Mouse (Mus musculus) forelimb bud, embryonic 11.5 days (tissue): ENCODE measurements around the gene Cyp2g1.
A peak's percentile ranks its signal among the peaks of the same experiment; 100 is the strongest.
"Not testable (repeated sequence)": the region's sequence is repeated elsewhere in the genome, so short reads cannot be mapped to it uniquely, and the experiment has no call there.

Experiments
- DNase-seq: peaks from one replicate; pipeline ENCODE4 v3.0.0-alpha.2; 2012; ENCODE audit warnings: low read depth, low spot score

The Cyp2g1 gene

DNA sequence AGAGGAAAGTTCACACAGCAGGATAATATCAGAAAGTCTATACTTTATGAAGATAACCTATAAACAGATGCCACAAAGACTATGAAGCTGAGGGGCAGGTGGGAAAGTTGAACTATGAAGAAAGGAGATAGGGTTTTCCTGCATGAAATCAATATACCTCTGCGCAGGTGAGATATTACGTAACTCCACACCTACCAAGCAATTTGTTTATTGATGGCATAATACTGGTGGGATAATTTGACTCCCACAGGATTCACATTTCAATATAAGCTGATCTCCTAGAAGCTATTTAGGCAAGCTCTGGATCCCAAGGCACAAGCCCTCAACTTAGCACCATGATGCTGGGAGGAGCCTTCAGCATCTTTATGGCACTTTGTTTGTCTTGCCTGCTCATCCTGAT lies at the start of gene Cyp2g1:
Gene Cyp2g1 (plus strand): TSS at position 301 of the 400 bp plus-strand sequence.
- DNase-seq: no peak

DNA sequence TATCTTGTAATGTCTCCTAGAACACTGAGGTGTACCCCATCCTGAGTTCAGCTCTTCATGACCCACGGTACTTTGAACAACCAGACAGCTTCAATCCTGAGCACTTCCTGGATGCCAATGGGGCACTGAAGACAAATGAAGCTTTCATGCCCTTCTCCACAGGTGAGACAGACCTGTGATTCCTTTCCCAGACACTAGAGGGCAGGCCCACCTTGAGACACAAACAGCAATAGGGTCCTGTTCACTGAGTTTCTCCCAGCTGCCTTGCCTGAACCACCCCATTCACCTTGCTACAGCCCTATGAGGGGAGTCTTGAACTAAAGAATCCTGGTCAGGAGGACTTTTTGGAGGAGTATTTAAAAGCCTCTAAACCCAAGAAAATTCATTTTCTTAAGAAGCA lies 41.6 kb upstream of the Cyp2g1 start:
- DNase-seq: no peak

DNA sequence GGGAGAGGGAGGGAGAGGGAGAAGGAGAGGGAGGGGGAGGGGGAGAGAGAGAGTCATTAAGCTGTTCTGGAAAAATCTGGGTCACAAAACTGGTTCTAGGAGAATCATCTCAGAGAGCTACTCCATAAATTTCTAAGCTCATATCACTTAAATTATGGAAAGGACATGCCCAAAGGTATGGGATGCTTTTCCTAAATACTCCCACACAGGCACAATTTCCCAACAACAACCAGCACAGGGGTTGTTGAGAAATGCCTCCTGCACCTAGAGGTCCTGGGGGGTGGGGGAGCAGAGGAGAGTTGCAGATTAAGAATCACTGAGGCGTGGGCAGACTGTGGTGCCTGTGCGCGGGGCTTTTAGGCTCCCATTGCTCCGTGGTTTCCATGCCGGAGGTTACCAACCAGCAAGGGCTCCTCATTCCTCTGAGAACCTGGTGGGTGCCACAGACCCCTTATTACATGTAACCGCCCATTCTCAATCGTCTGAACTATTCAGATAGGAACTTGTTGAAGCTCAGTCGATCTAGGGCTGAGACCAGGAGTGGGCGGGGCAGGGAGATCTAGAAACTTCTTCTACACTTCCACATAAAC lies 38.7 kb upstream of the Cyp2g1 start:
- no peak for DNase-seq

DNA sequence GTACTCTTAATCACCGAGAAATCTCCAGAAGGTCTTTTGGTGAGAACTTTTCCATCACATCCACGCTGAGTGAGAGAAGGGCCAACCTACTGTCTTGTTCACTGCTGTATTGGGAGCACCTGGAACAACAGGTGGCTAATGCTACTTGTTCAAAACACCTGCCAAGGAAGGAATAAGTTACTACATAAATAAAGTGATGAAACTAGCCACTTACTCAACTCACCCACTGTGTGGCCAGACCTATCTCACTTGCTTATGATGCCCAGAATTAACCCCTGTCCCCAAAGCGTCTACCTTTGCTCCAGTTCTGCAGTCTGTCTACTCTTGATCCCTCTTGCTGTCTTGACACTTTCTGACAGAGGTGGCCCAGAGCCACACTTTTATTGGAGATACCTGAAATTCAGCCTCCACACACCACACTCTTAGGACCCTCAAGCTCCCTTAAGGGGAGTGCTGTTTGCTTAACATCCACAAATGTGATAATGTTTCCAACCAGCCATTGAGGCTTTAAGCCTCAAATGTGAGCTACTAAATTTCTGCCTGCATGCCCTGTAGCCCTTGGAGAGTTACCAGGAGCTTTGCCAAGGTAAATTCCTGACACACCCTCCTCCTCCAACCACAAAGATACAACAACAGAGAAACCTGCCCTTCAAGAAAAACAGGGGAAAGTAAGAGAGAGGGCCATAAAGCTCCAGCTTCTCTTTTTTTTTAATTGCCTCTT lies 35.7 kb upstream of the Cyp2g1 start:
- no peak for DNase-seq

DNA sequence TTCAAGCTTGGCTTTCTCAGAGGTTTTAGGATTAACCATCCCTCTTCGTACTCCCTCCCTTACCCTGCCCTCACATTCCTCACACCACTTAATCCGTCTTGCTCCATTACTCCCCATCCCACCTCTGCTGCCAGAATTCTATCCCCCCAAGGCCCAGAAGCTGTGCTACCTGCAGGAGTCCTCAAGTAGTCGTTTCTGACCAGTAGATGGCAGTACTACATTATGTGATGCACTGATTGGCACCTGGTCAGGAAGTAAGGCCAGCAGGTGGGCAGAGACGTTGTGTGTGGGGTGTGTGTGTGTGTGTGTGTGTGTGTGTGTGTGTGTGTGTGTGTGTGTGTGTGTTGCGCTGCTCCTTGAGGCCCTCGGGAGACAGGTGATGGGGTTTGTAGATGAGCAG lies 32.8 kb upstream of the Cyp2g1 start:
- no peak for DNase-seq

DNA sequence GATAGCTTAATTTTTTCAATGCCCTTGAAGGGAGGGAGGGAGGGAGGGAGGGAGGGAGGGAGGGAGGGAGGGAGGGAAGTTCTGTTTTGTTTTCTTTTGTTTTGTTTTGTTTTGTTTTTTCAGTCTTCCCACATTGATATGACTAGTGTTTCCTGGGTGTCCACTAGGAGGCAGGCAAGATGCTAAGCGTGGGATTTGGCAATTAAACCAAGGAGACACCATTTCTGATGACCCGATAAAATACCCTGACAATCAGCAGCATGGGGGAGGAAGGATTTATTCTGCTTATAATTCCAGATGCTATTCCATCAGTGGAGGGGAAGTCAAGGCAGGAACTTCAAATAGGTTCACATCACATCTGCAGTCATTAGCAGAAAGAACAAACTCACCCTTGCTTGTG lies 30.9 kb upstream of the Cyp2g1 start:
- no peak for DNase-seq

DNA sequence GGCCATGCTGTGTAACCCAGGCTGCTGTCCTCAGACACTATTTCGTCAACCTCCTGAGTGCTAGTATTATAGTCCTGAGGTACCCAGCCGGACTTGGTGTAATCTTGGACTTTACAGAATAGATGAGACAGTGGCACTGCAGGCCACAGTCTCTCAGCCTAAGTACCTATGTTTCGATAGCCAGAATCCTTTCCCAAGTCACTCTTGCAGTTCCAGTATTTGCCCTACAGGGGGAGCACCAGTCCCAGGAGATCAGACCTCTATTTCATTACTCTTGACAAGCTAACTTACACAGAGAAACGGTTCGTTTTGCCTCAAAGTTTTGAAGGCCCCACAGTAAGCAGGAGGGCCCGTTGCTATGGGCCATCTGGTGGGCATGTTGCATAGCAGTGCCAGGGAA lies 30.2 kb upstream of the Cyp2g1 start:
- peak; percentile 51 for DNase-seq

DNA sequence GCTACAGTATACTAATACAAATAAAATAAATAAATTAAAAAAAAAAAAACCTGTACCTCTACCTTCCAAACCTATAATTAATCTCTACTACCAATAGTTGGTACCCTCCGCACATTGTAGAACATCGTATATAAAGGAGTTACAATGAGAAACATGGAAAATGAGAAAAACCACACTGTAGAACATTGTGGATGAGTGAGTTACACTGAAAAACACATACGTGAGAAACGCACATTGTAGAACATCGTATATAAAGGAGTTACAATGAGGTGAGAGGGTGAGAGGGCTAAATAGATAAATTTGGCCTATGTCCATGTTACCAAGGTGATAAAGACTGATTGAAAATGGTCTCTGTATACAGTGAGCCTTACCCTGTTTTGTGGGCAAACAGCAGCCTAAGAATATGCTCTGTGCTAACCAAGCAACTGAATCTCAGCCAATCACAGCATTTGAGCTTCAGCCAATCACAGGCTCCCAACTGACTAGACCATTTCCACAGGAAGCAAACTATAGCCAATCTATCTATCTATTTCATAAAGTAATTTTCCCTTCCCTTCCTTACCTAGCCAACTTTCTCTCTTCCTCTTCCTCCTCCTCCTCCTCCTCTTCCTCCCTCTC lies 28.8 kb upstream of the Cyp2g1 start:
- DNase-seq: peak; percentile 32

DNA sequence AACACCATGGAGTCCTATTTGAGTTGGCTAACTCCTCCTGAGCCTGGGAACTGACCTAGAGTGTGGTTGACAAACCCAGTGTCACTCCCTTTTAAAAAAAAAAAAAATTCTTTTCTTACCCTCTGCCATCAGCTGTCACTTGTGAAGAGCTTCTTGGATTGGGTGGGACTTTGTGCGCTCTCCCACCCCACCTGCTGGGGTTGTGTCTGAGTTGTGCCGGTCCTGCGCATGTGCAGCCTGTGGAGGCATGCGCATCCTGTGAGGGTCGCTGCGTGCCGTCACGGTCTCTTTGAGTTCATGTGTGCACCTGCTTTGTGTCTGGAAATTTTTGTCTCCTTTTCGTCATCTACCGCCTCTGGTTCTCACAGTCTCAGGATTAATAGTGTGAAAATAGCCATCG lies 28.2 kb upstream of the Cyp2g1 start:
- DNase-seq: no peak

DNA sequence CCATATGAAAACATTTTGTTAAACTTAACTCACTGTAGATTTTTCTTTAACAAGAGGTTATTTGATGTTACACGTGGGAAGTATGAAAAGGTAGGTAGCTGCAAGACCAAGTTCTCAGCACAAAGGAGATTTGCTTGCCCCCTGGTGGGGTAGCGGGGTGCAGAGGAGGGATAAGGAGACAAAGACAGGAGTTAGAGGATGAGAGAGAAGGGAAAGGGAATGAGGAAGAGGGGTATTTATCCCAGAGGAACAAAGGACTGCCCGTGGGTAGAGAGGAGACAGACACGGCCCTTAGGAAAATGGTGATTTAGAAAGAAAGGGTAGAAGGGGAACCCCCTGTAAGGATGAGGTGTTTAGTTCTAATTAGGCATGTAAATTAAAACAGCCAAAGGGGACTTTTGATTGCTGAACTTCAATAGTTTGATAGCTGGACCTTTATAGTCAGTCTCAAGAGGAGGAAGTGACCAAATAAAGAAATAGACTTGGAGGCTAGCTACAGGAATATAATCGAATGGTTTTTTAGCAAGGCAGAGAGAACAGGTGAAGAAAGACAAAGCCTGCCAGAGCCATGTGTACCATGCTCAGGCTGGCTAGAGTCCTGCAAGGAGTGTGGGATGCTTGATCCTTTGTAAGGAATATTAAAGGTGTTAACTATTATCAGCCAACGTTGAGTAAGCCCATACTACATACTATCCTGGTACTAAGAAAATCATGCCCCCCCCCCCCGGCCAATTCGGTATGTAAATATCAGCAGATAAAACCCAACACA lies 27.5 kb upstream of the Cyp2g1 start:
- DNase-seq: no peak

DNA sequence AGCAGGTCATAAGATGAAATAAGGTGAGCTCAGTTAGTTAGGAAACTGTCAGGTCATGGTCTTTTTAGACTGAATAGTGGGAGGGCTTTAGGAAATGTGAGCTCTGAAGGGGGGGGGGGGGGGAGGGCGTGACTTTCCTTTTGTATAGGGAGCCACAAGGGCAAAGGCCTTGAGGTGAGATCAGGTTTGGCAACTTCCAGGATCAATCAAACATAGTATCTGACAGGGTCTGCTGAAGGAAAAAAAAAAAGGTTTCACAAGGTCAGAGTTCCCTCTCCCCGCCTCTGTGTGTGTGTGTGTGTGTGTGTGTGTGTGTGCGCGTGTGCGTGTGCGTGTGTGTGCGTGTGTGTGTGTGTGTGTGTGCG lies 26.9 kb upstream of the Cyp2g1 start:
- no peak for DNase-seq

DNA sequence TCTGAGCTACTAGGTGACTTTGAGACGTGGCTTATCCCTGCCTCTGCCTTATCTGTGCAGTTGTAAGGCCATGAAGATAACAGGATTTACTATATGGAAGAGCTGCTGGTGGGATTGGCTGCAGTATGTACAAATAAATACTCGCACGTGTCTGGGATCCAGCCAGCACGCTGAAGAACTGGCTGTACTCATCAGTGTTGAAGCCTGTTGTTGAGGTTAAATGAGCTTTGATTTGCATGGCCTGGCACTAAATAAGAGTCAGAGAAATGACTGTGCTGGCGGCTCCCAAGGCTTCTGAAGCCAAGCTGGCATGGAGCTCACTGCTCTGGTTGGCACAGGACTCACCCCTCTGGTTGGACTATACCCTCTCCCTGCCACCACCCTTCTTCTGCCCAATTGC lies 25.5 kb upstream of the Cyp2g1 start:
- no peak for DNase-seq

DNA sequence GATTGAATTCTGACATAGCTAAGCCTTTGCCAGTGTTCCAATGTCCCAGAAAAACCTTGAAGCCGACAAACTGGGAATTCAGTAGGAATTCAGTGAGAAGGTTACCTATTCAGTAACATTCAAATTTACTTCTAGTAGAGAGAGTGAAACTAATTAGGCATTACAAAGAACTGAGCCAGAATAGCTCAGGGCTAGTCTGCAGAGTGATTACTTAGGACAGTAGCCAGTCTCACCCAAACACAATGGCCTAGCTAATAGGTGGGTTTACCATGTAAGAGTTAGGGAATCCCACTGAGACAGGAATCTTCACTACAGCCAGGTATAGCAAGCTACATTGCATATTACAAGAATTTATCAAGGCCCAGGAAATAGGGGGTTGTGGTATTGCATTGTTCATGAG lies 22.7 kb upstream of the Cyp2g1 start:
- not testable (repeated sequence) for DNase-seq

DNA sequence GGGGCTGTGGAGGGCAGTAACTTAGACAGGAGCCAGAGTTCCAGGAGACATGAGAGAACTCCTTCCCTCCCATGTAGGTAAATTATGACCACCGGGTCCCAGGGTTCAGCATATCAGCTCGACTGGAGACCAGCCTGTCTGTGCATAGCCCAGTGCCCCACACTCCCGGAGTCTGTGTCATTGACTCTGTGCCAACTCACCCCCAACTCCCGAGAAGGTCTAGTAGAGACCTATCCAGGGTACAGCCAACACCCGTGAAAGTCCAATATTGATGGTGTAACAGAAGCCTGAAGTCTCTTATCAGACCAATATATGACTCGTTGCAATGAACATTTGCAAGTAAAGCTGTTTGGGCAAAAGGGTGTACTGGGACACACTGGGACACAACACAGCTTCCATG lies 18.7 kb upstream of the Cyp2g1 start:
- no peak for DNase-seq

DNA sequence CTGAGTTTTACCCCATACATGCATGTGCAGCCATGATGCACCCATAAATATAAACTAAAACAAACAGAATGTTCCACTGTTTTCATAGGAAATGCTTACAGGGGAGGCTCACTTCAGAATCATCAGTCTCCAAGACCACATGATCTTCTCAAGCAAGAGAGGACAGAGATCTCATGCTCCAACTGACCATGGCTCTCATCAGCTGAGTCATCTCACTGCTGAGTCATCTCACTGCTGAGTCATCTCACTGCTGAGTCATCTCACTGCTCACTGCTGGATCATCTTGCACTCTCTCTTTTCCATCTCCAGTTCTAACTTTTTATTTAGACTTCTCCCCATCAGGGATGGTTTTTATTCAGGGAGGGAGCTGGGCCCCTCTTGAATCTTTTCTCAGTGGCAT lies 8.6 kb upstream of the Cyp2g1 start:
- DNase-seq: no peak

DNA sequence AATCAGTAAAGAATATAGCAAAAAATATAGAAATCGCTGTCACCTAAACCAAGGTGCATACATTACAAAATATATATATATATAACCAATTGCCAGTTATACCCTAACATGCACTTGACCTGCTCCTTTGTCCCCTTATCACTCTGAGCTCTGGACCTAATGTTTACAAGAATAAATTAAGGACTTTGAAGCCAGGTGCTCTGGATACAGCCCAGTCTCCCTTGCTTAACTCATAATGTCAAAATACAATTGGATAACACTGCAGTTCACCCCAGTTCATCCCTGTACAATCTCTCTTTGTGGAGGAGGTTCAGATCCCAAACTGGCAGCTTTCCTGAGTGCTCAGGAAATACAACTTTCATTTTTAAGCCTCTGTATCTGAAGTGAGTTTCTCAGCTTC lies 7.7 kb upstream of the Cyp2g1 start:
- no peak for DNase-seq

DNA sequence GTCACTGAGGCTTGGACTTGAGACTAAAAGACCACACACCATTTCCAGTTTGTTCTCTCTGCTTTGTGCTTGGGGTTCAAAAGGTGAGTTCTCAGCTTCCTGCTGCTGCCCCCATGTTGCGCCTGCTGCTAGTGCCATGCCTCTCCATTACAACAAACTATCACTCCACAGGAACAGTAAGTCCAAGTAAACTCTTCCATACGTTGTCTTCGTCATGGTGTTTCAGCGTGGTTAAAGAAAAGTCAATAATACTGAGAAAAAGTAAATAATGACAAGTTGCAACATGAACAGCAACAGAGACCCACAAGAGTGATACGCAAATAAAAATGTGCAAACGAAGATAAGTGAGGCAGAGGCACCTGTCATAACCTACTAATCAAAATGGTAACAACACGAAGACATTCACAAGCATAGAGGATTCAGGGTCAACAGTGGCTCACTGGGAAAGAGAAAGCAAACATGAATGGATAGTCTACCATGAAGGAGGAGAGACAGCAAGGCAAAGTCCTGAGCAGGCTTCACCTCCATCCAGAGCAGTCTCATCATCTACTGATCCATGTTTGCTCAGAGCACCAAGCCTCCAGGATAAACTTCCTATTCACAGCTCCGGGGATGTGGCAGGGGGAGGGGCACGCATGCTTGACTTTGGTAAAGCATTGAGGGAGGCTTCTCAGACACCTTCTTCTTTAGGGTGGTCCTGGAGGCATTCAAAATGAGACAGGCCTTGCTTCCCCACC lies 23.0 kb downstream of the Cyp2g1 start:
- not testable (repeated sequence) for DNase-seq

DNA sequence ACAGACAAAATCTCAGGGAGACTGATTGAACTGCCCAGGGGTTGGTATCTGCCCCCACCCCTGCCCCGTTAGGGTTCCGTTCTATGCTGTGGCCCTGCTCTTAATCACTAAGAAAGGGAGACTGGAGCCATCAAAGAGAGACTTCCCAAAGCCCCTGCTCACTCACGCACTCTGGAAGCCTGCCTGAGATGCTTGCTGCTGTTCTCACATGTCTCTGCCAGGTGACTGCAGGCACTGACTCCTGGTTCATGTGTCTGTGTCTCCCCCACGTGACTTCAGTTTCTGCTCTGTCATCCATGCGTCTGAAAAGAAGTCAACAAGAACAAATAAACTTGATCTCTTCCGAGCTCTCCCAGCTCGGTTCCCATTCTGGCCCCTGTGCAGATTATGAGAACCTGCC lies 24.0 kb downstream of the Cyp2g1 start:
- DNase-seq: not testable (repeated sequence)

DNA sequence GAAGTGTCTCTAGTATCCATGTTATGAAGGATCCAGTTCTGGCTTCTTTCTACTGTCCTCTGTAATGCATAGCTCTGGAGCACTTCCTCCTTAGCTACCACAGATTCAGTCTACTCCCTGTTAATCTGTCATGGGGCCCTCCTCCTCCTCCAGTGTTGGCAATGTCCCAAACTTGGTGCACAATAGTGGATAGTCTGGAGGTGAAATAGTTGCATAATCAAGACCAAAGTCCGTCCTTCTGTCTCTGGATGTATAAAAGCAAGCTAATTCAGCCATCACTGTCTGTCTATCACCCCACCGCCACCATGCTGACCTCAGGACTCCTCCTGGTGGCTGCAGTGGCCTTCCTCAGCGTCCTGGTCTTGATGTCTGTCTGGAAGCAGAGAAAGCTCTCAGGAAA lies 26.4 kb downstream of the Cyp2g1 start, which contains the start of gene Cyp2a5:
Gene Cyp2a5 (plus strand): TSS at position 247 of the 400 bp plus-strand sequence.
- not testable (repeated sequence) for DNase-seq

DNA sequence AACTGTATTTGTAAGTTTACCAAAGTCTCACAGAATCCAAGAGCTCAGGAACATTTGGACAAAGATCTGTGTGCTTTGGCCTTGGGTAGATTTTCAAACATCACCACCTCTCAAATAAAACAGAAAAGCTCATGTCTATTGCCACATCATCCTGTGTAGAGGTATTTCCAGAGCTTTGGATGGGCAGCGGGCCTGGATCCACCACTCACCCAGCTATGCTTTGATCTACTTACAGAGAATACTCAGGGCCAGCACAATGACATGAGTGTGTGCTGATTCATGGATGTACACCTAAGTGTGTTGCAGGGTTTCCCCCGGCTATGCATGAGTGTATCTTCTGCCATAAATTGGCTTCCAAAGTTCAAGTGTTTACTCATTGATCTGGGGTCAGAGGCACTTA lies 34.7 kb downstream of the Cyp2g1 start:
- DNase-seq: not testable (repeated sequence)

DNA sequence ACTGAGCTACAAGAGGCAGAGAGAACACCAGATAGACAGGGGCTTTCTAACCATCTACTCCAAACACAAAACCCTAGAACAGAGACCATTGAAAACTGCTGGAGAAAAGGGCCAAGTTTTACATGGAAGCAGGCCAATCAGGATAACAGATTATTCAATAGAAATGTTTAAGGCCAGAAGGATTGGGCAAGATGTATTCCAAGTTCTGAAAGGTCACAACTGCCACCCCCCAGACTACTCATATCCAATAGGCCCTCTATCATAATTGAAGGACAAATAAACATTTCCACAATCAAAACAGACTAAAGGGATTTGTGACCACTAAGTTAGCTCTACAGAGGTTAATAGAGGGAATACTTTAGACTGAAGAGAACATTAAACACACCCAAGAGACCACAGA lies 41.4 kb downstream of the Cyp2g1 start:
- DNase-seq: not testable (repeated sequence)
